Mouse (Mus musculus): Measurements from ENCODE around the gene Pwwp2b.

- no peak for TF ChIP-seq MAFK (IDR thresholded peaks at IDR 0.05; ENCODE audit: borderline replicate concordance, low read depth, low read length)
- no peak for TF ChIP-seq HCFC1 (IDR thresholded peaks at IDR 0.05; ENCODE audit: low read depth, low read length)
These were observed 58.8 kb downstream of the Pwwp2b start for GRCm38 (mm10) chr7:139307056-139307455.

All from MEL (cell line).